Mouse (Mus musculus) C2C12 (cell line): Measurements from ENCODE around the gene Sec24d.

ENCODE experiments used
- CEBPB ChIP-seq: IDR thresholded peaks from one replicate; pipeline ENCODE4 v1.6.1; 2011; ENCODE audit warnings: low read depth, mild to moderate bottlenecking, control low read depth, moderate library complexity
- CTCF ChIP-seq: IDR thresholded peaks from one replicate; pipeline ENCODE4 v1.5.1; 2011; ENCODE audit not compliant: control insufficient read depth, insufficient read depth, insufficient read length
- MAX ChIP-seq: IDR thresholded peaks from one replicate; pipeline ENCODE4 v1.6.1; 2011; ENCODE audit warnings: mild to moderate bottlenecking, control low read depth

DNA sequence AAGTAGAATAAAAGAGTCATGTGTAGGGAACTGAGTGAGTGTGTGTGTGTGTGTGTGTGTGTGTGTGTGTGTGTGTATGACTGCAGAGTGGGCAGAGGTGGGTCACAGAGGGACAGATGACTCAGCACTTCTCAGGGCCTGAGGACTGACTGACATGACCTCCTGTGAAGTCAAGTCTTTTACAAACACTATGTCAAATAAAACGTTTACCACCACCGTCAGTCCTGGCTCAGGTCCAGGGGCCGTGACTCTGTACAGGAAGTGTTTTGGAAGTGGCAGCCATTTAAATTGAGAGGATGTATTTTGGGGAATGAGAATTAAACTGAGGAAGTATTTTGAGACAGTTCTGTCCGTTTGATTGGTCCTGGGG, 65.8 kb downstream of the Sec24d start:
- TF ChIP-seq CTCF (no peak), MAX (no peak), CEBPB (no peak)
